Mouse (Mus musculus) heart, embryonic 15.5 days (tissue): ENCODE results near the gene Tubd1. TPM values are rescaled to one million over a fixed set of nuclear protein-coding genes. Genes with fewer than 3 reads are reported as not detected.

ENCODE experiments used
- ATAC-seq: fragments of 200-750 bp; cut with Nextera tagmentation; replicated peaks from 2 replicates; pipeline ENCODE4 v1.8.0; 2017; ENCODE audit warnings: low read depth, moderate TSS enrichment; ENCODE audit not compliant: insufficient number of reproducible peaks, insufficient read depth, low FRiP score
- H3K27ac ChIP-seq: fragments of 300-500 bp; sonication (generic); 2 replicates; pipeline ENCODE4 v1.5.1; 2015; ENCODE audit warnings: mild to moderate bottlenecking, inconsistent platforms
- H3K27me3 ChIP-seq: fragments of 300-500 bp; sonication (generic); 2 replicates; pipeline ENCODE4 v1.6.1; 2015; ENCODE audit warnings: inconsistent platforms
- H3K36me3 ChIP-seq: fragments of 300-500 bp; sonication (generic); 2 replicates; pipeline ENCODE4 v1.6.1; 2015; ENCODE audit warnings: mild to moderate bottlenecking, inconsistent platforms
- H3K4me1 ChIP-seq: fragments of 300-500 bp; sonication (generic); replicated peaks from 2 replicates; pipeline ENCODE4 v1.6.1; 2015; ENCODE audit warnings: inconsistent platforms
- H3K4me2 ChIP-seq: fragments of 300-500 bp; sonication (generic); 2 replicates; pipeline ENCODE4 v1.6.1; 2015; ENCODE audit warnings: inconsistent platforms, mild to moderate bottlenecking, moderate library complexity
- H3K4me3 ChIP-seq: fragments of 300-500 bp; sonication (generic); 2 replicates; pipeline ENCODE4 v1.5.1; 2015; ENCODE audit warnings: mild to moderate bottlenecking, inconsistent platforms
- H3K9ac ChIP-seq: fragments of 300-500 bp; sonication (generic); 2 replicates; pipeline ENCODE4 v1.6.1; 2015; ENCODE audit warnings: mild to moderate bottlenecking, inconsistent platforms
- H3K9me3 ChIP-seq: fragments of 300-500 bp; sonication (generic); replicated peaks from 2 replicates; pipeline ENCODE4 v1.6.1; 2016; ENCODE audit warnings: inconsistent platforms
- WGBS: fragments of 180-500 bp; shearing (Covaris S2); methylation state at CpG from one replicate; pipeline ENCODE4 v1.1.7; 2015; ENCODE audit warnings: mixed read lengths; 5-methylcytosine and 5-hydroxymethylcytosine counted together
- polyA plus RNA-seq: library from polyadenylated mRNA; unstranded; fragments of >200 nt; fragmentation: Nextera tagmentation; extraction: Ambion mirVana; gene quantifications from 2 replicates; pipeline ENCODE4 v1.2.1, GENCODE M21; 2015

The Tubd1 gene
- 11.7 and 13.1 TPM in 2 replicates for polyA plus RNA-seq

DNA sequence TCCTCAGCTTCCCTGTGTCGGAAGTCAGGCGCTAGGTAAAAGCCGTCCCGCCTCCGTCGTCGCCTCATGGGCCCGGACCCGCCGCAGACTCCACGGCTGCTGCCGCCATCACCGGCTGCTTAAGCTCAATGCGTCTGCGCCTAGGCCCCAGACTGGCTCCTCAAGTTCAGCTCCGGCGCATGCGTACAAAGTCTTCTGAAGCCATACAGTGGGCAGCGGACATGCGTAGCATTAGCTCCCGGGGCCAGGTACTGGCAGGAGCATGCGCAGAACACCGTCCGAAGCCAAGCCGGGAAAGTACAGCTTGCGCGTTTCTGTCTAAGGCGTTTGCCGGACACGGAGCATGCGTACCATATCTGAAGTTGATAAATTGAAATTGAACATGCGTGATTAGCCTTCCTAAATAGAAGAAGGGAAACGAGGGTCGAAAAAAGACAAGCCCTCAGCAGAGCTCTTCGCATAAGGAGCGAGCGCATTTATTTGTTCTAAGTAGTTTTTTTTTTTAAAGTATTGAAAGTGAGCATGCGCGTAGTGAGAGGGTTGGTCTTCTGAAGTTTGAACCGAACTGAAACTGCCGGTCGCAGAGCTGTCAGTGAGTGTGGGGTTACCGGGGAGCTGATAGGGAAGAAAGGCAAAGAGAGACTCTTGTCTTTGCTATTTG, at the start of gene Tubd1, which contains the start of gene Rps6kb1:
Tubd1 (plus strand) TSS at position 353 of the 661 bp plus-strand sequence.
Rps6kb1 (minus strand) TSS at position 167 of the 661 bp plus-strand sequence.
- Histone ChIP-seq H3K4me3 (peak within 1 kb of the TSS; percentile 84), H3K27me3 (no peaks in the 10 kb centered on the region), H3K4me2 (peak within 1 kb of the TSS; percentile 65), H3K9ac (peak within 1 kb of the TSS; percentile 93), H3K9me3 (no peaks in the 10 kb centered on the region), H3K4me1 (peaks cover 29% of the 10 kb centered on the region), H3K36me3 (peaks cover 8% of the 10 kb centered on the region), H3K27ac (peak within 1 kb of the TSS; percentile 85)
- ATAC-seq, result peak; percentile 98
- WGBS, result under 1% methylated on average over 43 of the region's 43 CpGs

DNA sequence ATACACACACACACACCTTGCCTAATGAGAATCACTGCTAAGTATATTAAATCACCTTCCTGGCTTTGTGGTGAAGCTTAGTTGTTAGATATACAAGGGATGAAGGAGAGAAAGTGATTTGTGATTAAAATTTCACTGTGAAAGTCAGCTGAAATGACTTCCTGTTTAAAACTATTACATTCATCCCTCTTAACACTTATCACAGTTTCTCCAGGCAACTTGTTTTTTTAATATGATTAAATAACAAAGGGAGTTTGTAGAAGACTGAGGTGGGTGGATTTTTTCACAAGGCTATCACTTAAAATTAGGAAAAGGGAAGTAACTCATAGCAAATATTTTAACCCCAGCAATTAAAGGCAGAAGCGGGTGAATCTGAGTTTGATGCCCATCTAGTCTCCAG, 47.4 kb upstream of the Tubd1 start:
- Histone ChIP-seq H3K27me3 (no peaks in the 10 kb centered on the region), H3K9ac (no peak overlapping the region), H3K4me2 (no peak overlapping the region), H3K36me3 (peaks cover 61% of the 10 kb centered on the region), H3K4me3 (no peak overlapping the region), H3K4me1 (no peaks in the 10 kb centered on the region), H3K9me3 (no peaks in the 10 kb centered on the region), H3K27ac (no peak overlapping the region)
- ATAC-seq, result no peak
- 89% methylated on average over 1 of the region's 1 CpGs for WGBS

DNA sequence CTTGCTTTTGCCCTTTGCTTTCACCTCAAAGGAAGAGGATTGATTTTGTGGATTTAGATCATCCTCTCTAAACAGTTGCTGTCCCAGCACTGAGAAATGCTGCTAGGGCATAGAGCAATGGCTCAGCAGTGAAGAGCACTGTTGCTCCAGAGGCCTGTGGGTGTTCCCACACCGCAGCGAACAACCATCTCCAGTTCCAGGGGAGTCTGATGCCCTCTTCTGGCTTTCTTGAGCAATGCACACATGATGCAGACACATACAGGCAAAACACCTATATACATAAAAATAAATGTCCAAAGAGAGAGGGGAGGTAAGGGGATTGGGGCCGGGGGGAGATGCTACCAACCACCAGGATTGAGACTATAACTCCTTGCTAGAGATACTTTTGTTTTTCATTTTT, 46.9 kb upstream of the Tubd1 start:
- H3K4me3 ChIP-seq, result no peak overlapping the region
- H3K4me2 ChIP-seq, result no peak overlapping the region
- H3K27me3 ChIP-seq, result no peaks in the 10 kb centered on the region
- ATAC-seq, result no peak
- peaks cover 61% of the 10 kb centered on the region for H3K36me3 ChIP-seq
- WGBS, result 86% methylated on average over 3 of the region's 3 CpGs
- H3K9me3 ChIP-seq, result no peaks in the 10 kb centered on the region
- H3K9ac ChIP-seq, result no peak overlapping the region
- H3K4me1 ChIP-seq, result no peaks in the 10 kb centered on the region
- H3K27ac ChIP-seq, result no peak overlapping the region

DNA sequence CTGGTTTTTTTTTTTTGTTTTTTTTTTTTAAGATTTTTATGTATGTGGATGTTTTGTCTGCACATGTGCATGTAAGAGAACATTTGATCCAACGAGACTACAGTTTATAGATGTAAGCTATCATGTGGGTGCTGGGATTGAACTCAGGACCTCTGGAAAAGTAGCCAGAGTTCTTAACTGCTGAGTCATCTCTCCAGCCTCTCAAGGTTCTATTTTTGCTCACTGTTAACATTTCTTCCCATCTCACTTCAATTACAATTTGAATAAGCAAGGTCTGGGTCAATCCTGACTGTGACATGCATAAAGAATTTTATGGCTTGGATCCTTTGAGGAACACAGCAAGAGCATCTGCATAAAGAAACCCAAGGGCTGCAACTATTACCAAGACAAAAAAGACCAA, 44.0 kb upstream of the Tubd1 start:
- Histone ChIP-seq H3K4me2 (no peak overlapping the region), H3K4me3 (no peak overlapping the region), H3K27ac (no peak overlapping the region), H3K4me1 (no peaks in the 10 kb centered on the region), H3K36me3 (peaks cover 57% of the 10 kb centered on the region), H3K27me3 (no peaks in the 10 kb centered on the region), H3K9me3 (no peaks in the 10 kb centered on the region), H3K9ac (no peak overlapping the region)
- no peak for ATAC-seq
- 78% methylated on average over 1 of the region's 1 CpGs for WGBS

DNA sequence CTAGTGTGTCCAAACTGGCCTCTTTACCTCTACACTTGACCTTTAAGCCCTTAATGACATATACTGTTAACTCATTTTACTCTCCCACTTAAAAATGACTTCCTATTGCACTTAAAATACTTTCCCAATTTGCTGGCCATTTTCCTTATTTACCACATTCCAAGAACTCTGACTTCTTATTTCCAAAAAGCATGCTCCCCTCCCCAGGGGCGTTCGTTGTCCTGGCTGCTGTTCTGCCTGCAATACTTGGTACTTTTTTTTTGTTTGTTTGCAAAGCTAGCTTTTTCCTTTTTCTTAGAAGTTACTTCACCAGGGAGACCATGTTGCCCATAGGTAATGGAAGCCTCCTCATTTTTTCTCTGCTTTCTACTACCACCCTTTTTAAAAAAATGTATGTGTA, 41.7 kb upstream of the Tubd1 start:
- no peak overlapping the region for H3K9ac ChIP-seq
- no peaks in the 10 kb centered on the region for H3K9me3 ChIP-seq
- no peaks in the 10 kb centered on the region for H3K4me1 ChIP-seq
- no peaks in the 10 kb centered on the region for H3K27me3 ChIP-seq
- H3K4me2 ChIP-seq, result no peak overlapping the region
- peaks cover 60% of the 10 kb centered on the region for H3K36me3 ChIP-seq
- 92% methylated on average over 2 of the region's 2 CpGs for WGBS
- no peak overlapping the region for H3K27ac ChIP-seq
- no peak for ATAC-seq
- no peak overlapping the region for H3K4me3 ChIP-seq

DNA sequence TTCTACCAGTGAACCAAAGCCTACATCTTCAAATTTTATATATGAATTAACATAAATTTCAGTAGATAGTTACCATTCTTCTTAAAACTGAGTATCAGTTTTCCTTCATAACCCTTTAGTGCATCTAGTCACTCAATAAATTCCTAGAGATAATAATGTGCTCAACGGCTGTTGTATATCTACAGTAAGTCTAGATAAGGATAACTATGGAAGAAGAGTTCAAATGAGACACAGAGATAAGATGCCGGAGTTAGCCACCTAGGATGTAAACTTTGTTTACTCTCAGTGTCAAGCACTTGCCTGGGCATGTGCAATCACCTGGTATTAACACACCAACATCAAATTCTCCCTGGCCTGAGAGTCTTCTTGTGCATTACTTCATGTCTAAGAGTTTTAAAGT, 37.5 kb upstream of the Tubd1 start:
- no peak overlapping the region for H3K4me3 ChIP-seq
- no peak for ATAC-seq
- H3K27ac ChIP-seq, result no peak overlapping the region
- no peaks in the 10 kb centered on the region for H3K9me3 ChIP-seq
- no peak overlapping the region for H3K9ac ChIP-seq
- no peaks in the 10 kb centered on the region for H3K27me3 ChIP-seq
- H3K4me2 ChIP-seq, result no peak overlapping the region
- H3K36me3 ChIP-seq, result peaks cover 86% of the 10 kb centered on the region
- WGBS, result 53% methylated on average over 2 of the region's 2 CpGs
- H3K4me1 ChIP-seq, result no peaks in the 10 kb centered on the region

DNA sequence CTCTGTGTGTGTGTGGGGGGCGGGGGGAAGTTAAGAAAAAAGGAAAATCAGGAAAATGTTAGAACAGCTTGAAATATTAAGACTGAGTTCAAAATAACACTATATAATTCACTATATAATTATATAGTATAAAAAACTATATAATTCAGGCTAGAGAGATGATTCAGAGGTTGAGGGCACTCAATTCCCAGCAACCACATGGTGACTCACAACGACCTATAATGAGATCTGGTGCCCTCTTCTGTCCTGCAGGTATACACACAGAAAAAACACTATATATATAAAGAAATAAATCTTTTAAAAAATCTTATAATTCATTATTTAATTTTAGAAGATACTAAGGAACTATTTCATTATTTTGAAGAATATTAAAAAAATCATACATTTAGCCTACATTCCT, 36.8 kb upstream of the Tubd1 start:
- Histone ChIP-seq H3K27ac (no peak overlapping the region), H3K4me3 (no peak overlapping the region), H3K4me1 (no peaks in the 10 kb centered on the region), H3K36me3 (peaks cover 85% of the 10 kb centered on the region), H3K9me3 (no peaks in the 10 kb centered on the region), H3K27me3 (no peaks in the 10 kb centered on the region), H3K9ac (no peak overlapping the region), H3K4me2 (no peak overlapping the region)
- WGBS, result 88% methylated on average over 2 of the region's 2 CpGs
- ATAC-seq, result no peak

DNA sequence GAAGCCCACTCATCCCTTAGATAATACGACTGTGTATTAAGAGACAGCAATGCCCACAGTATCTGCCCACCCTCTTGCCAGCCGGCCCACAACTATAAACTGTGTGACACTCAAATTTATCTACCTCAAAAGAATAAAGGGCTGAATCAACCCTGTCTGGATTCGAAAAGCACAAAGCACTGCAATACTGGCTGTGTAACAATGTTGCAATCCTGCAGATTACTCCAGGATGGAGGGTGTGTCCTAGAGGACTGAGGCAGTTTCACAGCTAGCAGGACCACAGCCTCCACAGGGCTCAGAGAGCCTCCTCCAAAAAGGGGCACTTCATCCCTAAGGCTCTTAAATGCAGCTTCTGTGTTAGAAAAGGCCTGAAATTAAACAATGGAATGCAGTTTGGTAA, 28.2 kb upstream of the Tubd1 start:
- peaks cover 79% of the 10 kb centered on the region for H3K36me3 ChIP-seq
- no peaks in the 10 kb centered on the region for H3K4me1 ChIP-seq
- no peaks in the 10 kb centered on the region for H3K9me3 ChIP-seq
- H3K27ac ChIP-seq, result no peak overlapping the region
- no peak overlapping the region for H3K9ac ChIP-seq
- ATAC-seq, result no peak
- WGBS, result 90% methylated on average over 3 of the region's 3 CpGs
- no peak overlapping the region for H3K4me3 ChIP-seq
- no peaks in the 10 kb centered on the region for H3K27me3 ChIP-seq
- no peak overlapping the region for H3K4me2 ChIP-seq

DNA sequence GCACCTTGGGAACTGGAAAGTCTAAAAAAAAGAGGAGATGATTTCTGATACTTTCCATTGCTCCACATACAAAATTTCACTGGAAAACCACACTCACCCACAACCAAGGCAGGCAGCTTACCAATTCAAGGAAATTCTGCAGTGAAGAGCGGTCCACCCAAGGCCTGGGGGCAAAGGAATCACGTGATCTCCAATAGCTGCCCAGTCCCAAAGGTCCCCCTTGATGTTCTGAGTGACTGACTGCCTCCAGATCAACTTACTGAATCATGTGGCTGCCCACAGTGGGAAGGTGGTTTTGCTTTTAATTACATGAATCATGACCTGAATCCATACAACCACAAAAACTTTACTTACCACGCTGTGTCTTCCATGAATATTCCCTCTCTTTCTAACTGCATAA, 27.6 kb upstream of the Tubd1 start:
- WGBS, result 96% methylated on average over 3 of the region's 3 CpGs

DNA sequence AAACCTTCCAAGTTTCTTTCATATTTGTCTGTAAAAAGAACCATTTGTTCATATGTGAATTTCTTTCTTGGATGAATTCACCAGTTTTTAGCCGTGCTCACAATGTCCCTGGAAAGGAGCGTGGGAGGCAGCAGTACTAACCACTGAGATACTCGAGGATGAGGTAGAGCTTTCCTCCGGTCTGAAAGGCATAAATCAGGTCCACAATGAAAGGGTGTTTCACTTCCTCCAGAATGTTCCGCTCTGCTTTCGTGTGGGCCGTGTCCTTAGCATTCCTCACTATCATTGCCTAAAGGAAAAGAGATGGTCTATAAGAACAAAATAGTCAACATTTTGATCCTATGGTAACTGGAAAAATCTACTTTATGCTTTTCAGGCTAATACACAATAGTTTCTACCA, 25.0 kb upstream of the Tubd1 start:
- Histone ChIP-seq H3K4me3 (no peak overlapping the region), H3K9ac (no peak overlapping the region), H3K36me3 (peaks cover 76% of the 10 kb centered on the region), H3K4me1 (no peaks in the 10 kb centered on the region), H3K27ac (no peak overlapping the region), H3K27me3 (no peaks in the 10 kb centered on the region), H3K9me3 (no peaks in the 10 kb centered on the region), H3K4me2 (no peak overlapping the region)
- no peak for ATAC-seq
- WGBS, result 83% methylated on average over 7 of the region's 7 CpGs

More for the DNA sequence above, 27.6 kb upstream of the Tubd1 start:
- Histone ChIP-seq H3K36me3 (peaks cover 79% of the 10 kb centered on the region), H3K4me2 (no peak overlapping the region), H3K4me1 (no peaks in the 10 kb centered on the region), H3K9ac (no peak overlapping the region), H3K27me3 (no peaks in the 10 kb centered on the region), H3K27ac (no peak overlapping the region), H3K4me3 (no peak overlapping the region), H3K9me3 (no peaks in the 10 kb centered on the region)
- no peak for ATAC-seq

DNA sequence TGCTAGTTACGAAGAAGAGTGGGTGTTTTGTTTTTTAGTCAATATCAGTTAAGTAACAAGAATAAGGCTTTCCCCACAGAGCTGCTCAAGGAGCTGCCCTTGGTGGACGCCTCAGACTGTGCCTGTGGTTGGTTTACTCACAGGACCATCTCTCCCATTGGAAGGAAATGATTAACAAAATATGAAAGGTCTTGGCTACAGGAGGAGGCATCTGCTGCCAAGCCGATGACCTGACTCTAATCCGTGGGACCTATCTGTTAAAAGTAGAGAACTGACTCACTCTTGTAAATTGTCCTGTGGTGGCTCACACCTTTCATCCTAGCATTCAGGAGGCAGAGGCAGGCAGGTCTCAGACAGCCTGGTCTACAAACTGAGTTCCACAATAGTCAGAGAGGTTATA, 17.3 kb upstream of the Tubd1 start:
- WGBS, result 86% methylated on average over 4 of the region's 4 CpGs
- Histone ChIP-seq H3K4me2 (no peak overlapping the region), H3K9ac (no peak overlapping the region), H3K9me3 (no peaks in the 10 kb centered on the region), H3K4me3 (no peak overlapping the region), H3K27me3 (no peaks in the 10 kb centered on the region), H3K4me1 (no peaks in the 10 kb centered on the region), H3K27ac (no peak overlapping the region), H3K36me3 (peaks cover 69% of the 10 kb centered on the region)
- no peak for ATAC-seq

DNA sequence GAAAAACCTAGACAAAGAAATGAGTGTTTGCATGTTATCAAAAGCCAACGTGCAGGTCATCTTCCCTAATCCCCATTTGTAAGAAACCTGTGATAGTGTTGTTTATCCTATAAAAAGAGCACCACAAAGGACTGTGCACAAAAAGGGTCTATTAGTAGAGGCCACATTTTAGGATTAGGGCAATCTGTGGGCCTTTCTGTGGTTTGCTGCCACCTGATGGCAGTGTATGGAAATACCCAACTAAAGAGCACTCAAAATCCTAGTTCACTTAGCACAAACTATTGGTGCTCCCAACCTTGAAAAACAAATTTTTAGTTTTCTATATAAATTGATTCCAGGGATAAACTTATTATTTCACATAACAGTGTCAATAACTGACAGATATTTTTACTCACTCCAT, 12.0 kb upstream of the Tubd1 start:
- no peak overlapping the region for H3K27ac ChIP-seq
- H3K9ac ChIP-seq, result no peak overlapping the region
- no peak for ATAC-seq
- H3K36me3 ChIP-seq, result peaks cover 44% of the 10 kb centered on the region
- no peaks in the 10 kb centered on the region for H3K9me3 ChIP-seq
- 64% methylated on average over 1 of the region's 1 CpGs for WGBS
- H3K4me3 ChIP-seq, result no peak overlapping the region
- no peak overlapping the region for H3K4me2 ChIP-seq
- H3K27me3 ChIP-seq, result no peaks in the 10 kb centered on the region
- H3K4me1 ChIP-seq, result no peaks in the 10 kb centered on the region
